Mouse (Mus musculus) olfactory bulb, adult 2 months (tissue): ENCODE data around the gene 0610030E20Rik.

Experiments used
- CTCF ChIP-seq: fragments of 200-500 bp; IDR thresholded peaks from 2 replicates; pipeline ENCODE4 v1.5.1; 2012; ENCODE audit warnings: low read depth, mild to moderate bottlenecking, low read length, moderate library complexity; ENCODE audit not compliant: insufficient read depth
- POLR2A ChIP-seq: fragments of 200-500 bp; IDR thresholded peaks from 2 replicates; pipeline ENCODE4 v1.6.1; 2012; ENCODE audit warnings: mild to moderate bottlenecking, low read depth, low read length, moderate library complexity; ENCODE audit not compliant: insufficient read depth

DNA sequence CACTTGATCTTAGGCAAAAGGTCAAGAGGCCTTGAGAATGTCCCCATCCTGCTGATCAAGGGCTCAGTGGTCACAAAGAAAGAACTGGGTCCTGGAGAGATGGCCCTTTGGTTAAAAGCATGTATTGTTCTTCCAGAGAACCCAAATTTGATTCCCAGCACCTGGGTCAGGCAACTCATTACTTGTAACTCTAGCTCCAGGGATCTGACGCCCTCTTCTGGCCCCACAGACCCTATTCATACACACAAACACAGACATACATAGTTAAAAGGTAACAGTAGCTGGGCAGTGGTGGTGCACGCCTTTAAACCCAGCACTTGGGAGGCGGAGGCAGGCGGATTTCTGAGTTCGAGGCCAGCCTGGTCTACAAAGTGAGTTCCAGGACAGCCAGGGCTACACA, 45.2 kb downstream of the 0610030E20Rik start:
- no peak for TF ChIP-seq CTCF
- no peak for TF ChIP-seq POLR2A
